Mouse (Mus musculus) adrenal gland, postnatal 0 days (tissue): ENCODE results near the gene Msmb. TPM values are rescaled to one million over a fixed set of nuclear protein-coding genes. Genes with fewer than 3 reads are reported as not detected.

ENCODE experiments used
- polyA plus RNA-seq: library from polyadenylated mRNA; unstranded; fragments of >200 nt; fragmentation: Nextera tagmentation; extraction: Ambion mirVana; gene quantifications from 2 replicates; pipeline ENCODE4 v1.2.1, GENCODE M21; 2015

Msmb gene
- polyA plus RNA-seq: not detected in 2 replicates

GRCm38 (mm10) chr14:32141723-32142122, at the start of gene Msmb:
Gene Msmb (plus strand): TSS chr14:32142023.

GRCm38 (mm10) chr14:32159690-32160246, 17.9 kb downstream of the Msmb start, which contains the start of gene Ncoa4:
Gene Ncoa4 (plus strand): TSS chr14:32159865.

DNA sequence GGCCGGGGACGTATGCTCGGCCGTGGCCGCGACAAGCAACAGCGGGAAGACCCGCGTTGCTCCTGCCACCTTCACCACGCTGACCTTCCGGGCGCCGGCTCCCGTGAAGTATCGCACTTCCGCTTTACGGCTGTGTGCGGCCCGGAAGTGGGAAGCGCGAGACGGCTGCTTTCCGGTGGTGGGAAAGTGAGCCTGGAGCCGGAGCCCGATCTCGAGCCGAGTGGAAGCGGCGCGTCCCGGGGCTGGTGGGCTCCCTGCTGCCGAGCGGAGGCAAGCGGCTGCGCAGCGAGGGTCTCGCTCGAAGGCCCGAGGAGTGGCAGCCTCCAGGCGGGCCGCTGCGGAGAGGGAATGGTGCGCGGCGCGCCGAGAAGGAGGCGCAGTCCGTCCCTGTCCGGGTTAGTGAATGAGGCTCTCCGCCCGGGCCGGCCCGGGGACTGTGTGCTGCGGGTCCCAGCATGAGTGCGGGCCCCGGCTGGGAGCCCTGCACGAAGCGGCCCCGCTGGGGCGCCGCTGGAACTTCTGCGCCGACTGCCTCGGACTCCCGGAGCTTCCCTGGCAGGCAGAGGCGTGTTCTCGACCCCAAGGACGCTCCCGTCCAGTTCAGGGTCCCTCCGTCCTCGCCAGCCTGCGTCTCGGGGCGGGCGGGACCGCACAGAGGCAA, 60.1 kb downstream of the Msmb start, which contains the start of the genes Timm23 and Parg:
Gene Timm23, minus strand, starts transcription at position 108 of the 661 bp plus-strand sequence.
Gene Parg, plus strand, starts transcription at position 159 of the 661 bp plus-strand sequence.

Other genes with a start within 250 kb of the Msmb start
- 3.9 and 8.8 TPM in 2 replicates for gene Galnt15, start 113.0 kb upstream of the Msmb start, polyA plus RNA-seq
- gene Oxnad1, start 56.6 kb upstream of the Msmb start, polyA plus RNA-seq: 25.4 and 28.6 TPM in 2 replicates
- 106 and 131 TPM in 2 replicates for gene Dph3, start 56.3 kb upstream of the Msmb start, polyA plus RNA-seq
- 116 and 129 TPM in 2 replicates for gene Ncoa4, start 17.8 kb downstream of the Msmb start, polyA plus RNA-seq
- 251 and 298 TPM in 2 replicates for gene Timm23, start 59.9 kb downstream of the Msmb start, polyA plus RNA-seq
- 22.6 and 39.2 TPM in 2 replicates for gene Parg, start 59.9 kb downstream of the Msmb start, polyA plus RNA-seq
- gene Ogdhl, start 180.0 kb downstream of the Msmb start, polyA plus RNA-seq: 8.6 and 11.9 TPM in 2 replicates
- gene 1700024G13Rik, start 246.4 kb downstream of the Msmb start, polyA plus RNA-seq: not detected in 2 replicates